Mouse (Mus musculus) layer of hippocampus, adult 9-10 months (tissue): Measurements from ENCODE around the gene Spata13.

Source experiments
- DNase-seq: peaks from one replicate; pipeline ENCODE4 v3.0.0; 2022; ENCODE audit warnings: low spot score

Gene Spata13

GRCm38 (mm10) chr14:60639195-60639594, 5.4 kb downstream of the Spata13 start:
- no peak for DNase-seq

DNA sequence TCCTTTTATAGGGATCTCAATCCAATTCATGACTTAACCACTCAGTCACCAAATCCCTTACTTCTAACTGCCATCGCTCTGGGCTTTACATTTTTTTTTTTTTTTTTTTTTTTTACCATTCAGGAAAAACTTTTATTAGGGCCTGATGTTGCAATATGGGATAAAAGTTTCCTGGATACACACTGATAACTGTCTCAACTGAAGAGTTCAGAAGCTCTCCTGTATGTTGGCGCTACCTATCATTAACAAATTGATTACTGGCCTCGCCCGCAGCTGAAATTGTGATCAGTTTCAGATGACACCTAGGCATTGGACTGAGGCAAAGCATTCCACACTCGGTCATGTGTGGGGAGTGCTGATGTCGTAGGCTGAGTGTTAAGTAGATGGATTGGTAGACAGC, 7.3 kb downstream of the Spata13 start:
- DNase-seq = no peak

- DNase-seq = no peak
Measured at GRCm38 (mm10) chr14:60642131-60642530, 8.3 kb downstream of the Spata13 start.

DNA sequence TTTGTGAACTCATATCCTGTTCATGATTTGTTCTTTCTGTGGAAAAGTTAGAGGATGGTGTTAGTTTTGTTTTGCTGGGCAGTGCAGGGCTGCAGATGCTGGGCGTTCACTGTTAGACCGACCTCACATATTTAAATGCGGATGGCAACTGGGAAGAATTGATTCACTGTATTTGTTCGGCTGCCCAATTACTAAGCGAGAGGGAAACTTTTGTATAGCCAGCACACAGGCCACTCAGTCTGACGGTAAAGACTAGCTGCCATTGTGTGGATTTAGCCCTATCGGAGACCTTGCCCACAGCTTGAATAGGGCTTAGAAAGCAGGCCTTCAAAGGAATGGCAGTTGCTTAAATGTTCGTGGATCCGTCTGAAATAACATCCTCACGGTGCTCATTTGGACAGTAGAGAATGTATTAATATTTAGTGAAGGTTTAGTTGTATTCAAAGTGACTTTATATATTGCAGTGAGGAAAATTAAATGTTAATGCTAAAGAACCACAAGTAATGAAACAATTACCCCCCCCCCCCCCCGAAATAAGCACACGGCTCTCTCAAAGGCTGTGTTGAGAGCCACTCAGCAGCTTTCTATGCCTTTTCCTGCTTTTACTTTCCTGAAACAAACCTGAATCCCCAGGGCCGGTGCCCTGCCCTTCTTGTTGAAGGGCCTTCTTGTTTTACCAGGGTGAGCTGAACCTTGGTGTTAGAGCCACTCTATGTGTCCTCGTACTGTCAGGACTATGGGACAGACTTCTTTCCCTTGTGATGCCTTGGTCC, 9.5 kb downstream of the Spata13 start:
- DNase-seq = no peak

DNA sequence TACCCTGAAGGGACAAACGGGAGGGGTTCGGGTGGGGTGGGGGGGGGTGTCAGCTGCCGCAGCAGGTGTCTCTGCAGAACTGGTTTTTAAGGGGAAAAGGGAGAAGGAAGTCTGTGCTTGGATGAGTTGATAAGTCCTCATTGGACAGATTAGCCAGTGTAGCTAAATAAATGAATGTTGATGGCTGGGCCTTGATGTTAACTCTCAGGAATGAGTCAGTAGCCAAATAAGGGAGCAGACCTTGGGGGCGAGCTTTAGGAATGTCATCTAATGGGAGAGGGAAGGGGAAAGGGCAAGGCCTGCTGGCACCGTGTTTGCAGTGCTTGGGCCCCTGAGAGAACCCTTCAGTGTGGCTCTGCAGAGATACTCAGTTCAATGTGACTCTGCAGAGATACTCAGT, 12.6 kb downstream of the Spata13 start:
- no peak for DNase-seq

DNA sequence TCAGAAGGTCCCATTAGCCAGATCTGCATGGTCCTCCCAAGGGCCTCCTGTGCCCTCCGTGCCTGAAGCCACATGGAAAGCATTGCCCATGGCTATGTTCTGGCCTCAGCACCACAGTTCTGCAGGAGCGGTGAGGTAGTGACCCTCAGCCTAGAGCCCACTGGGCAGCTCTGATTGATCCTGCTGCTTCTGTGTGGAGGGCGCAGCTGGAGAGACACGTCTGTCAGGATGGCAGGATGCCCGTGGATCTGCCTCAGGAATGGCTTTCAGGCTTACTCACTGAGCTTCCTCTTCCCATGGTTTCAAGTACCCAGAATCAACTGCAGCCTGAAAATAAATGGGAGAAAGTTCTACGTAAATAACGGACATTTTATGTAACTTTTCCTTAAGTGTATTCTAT, 14.1 kb downstream of the Spata13 start:
- DNase-seq = no peak

DNA sequence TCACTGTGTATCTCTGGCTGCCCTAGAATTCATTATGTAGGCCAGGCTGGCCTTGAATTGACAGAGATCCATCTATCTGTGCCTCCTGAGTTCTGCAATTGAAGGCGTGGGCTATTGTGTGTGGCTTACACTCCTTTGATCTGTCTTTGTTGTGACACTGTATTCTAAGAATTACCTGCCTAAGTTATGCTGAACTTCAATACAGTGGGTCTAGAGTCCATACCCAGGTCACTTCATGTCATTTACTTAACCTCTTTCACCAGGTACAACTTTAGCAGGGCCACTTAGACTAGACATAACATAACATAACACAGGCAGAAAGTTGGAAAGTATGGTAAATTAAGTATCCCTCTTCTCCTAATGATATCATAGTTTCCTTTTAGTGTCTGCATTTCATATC, 15.2 kb downstream of the Spata13 start:
- DNase-seq = no peak

DNA sequence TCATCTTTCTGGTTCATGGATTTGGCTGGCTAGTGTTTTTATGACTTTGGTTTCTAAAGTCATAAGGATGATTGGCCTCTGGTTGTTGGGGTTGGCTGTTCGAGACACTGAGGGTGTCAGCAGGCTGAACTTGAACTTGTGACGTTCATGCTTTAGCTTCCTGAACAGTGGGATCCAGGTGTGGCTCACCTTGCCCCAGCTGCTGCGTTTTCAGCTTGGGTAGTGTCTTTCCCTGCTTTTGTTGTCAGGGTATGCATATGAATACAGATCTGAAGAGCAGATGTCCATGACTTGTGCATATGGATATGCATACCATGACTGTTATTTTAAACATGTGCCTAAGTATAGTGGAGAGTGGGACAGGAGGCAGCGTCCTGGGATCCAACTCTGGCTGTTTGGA, 19.4 kb downstream of the Spata13 start:
- no peak for DNase-seq

DNA sequence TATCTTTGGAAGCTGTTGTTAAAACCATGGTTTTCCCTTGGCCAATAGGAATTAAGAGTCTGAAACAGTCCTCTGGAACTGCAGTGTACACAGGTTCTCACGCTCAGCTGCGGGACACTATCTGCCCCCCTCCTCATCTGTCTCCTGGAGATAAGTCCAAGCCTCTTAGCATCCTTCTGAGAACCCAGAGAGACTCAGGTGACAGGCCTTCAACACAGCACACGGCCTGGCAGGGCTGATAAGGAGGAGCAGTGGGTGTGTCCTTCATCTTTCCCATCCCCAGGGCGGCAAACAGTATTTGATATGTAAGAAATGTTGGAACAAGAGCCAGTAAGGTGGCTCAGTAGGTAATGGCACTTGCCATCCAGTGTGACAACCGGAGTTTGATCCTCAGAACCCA, 20.2 kb downstream of the Spata13 start:
- no peak for DNase-seq

GRCm38 (mm10) chr14:60654708-60655107, 20.9 kb downstream of the Spata13 start:
- no peak for DNase-seq

- DNase-seq = peak; percentile 77
Measured at GRCm38 (mm10) chr14:60655941-60656700, 22.3 kb downstream of the Spata13 start.

GRCm38 (mm10) chr14:60656701-60657085, 22.9 kb downstream of the Spata13 start:
- DNase-seq = no peak

DNA sequence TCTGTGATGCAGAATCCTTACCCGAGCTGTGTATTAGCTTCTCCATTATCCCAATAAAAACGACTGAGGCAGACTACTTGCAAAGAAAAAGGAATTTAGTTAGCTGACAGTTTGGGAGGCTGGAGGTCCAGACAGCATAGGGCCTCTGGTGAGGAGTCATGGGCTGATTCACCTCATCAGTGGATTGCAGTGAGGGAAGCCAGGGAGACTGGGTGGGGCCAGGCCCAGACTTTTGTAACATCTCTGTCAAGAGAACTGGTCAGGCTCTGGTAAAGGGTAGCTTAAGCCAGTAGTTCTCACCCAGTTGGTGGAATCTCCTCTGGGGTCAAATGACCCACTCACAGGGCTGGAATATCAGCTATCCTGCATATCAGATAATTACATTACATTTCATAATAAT, 24.1 kb downstream of the Spata13 start:
- no peak for DNase-seq

GRCm38 (mm10) chr14:60659498-60659897, 25.7 kb downstream of the Spata13 start:
- peak; percentile 71 for DNase-seq

GRCm38 (mm10) chr14:60660591-60660990, 26.8 kb downstream of the Spata13 start:
- DNase-seq = no peak

DNA sequence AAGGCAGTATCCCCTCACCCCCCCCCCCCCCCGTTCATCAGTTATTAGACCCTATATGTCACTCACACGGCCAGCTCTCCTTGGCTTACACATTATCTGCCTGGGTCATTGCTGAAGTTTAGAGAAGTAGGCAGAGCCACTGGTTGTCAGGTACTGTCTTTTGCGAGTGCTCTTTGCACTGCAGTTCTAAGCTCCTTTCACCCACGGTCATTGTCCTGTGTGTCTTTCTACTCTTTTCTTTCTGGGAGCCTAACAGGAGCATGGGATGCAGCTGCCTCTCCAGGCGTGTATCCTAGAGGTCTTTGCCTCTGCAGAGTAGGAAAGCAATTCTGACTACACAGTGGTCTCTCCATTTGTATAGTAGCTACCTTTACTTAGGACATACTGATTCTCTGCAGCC, 27.5 kb downstream of the Spata13 start:
- no peak for DNase-seq

- DNase-seq = no peak
Measured at GRCm38 (mm10) chr14:60663309-60663940, 29.6 kb downstream of the Spata13 start.

DNA sequence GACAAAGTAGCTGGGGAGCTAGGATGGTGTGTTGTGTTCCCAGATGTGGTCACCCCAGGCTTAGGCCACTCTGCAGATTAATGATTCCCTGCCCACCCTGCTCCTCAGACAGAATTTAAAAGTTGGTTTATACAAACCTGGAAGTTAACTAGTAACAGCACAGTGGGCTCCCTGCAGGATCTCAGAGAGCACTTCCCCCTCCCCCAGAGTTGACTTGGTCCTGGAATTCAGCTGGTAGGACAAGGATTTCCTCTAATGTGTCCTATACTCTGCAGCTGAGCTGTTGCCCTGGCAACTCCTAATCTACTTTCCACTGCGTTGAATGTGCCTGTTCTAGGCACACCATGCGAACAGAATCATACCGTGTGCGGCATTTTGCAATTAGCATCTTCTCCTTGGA, 30.8 kb downstream of the Spata13 start:
- DNase-seq = no peak

GRCm38 (mm10) chr14:60665263-60665662, 31.5 kb downstream of the Spata13 start:
- DNase-seq = no peak

DNA sequence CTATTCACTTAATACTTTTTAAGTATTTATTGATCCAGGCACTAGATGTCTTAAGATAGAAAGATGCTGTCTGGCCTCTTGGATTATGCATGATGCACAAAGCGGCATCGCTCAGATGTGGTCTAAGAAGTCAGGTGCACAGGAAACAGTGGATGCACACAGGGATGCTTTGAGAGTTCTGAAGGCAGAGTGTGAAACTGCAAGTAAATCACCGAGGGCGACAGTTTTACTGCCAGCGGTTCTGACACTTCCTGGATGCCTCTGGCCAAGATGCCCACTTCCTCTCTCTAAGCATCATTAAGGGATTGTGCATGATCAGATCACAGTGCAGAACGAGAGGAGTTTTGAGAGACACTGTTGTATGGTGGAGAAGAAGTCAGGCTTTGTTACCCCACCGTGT, 32.5 kb downstream of the Spata13 start:
- no peak for DNase-seq

DNA sequence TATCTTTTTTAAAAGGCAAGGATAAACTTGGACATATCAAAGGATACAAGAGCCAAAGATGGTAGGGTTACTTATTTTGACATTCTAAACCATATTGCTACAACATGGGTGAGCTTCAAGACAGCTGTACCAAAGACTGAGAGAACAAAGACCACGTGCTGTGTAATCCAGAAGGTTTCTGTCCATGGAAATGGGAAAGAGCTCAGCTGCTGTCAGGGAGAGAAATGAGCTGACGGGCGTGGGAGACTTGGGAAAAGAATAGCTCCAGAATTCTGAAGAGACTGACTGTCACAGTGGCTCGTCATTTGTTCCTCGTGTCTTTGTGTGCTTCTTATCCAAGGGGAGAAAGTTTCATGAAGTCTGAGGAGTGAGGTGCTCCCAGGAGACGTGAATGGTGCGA, 36.4 kb downstream of the Spata13 start:
- DNase-seq = no peak

- no peak for DNase-seq
Measured at GRCm38 (mm10) chr14:60671504-60671903, 37.7 kb downstream of the Spata13 start.

DNA sequence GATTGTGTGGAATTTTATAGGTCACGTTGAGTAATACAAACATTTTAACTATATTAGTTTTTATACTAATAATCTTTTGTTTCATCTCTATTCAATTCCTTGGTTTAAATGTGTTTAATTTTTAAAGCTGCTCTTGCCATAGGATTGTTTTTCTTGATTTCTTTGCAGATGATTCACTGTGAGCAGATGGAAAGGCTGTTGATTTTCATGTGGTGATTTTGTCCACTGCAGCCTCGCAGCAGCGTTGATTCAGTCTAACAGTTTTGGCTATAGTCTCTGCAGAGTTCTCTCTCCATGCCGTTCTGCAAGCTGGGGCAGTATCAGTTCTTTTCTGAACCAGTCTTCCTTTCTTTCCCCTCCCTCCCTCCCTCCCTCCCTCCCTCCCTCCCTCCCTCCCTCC, 41.9 kb downstream of the Spata13 start:
- no peak for DNase-seq
